Mouse (Mus musculus): ENCODE results near the gene Coro1c. TPM values are rescaled to one million over a fixed set of nuclear protein-coding genes. Genes with fewer than 3 reads are reported as not detected.

Gene Coro1c
- polyA plus RNA-seq, 1 experiment, result 116 TPM

DNA sequence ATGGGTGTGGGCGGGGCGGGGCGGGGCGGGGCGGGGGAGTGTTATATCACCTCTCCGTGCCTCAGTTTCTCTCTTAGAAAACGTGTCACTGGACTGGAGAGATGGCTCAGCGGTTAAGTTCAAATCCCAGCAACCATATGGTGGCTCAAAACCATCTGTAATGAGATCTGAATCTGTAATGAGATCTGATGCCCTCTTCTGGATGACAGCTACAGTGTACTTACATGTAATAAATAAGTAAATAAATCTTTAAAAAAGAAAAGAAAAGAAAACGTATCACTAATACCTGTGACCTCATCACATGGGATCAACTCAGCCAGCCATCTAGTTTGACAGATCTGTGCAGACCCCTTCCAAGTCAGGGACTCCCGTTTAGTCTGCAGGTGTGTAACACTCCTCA lies 21.0 kb upstream of the Coro1c start:
- no peak for DNase-seq (ENCODE audit: low spot score)

DNA sequence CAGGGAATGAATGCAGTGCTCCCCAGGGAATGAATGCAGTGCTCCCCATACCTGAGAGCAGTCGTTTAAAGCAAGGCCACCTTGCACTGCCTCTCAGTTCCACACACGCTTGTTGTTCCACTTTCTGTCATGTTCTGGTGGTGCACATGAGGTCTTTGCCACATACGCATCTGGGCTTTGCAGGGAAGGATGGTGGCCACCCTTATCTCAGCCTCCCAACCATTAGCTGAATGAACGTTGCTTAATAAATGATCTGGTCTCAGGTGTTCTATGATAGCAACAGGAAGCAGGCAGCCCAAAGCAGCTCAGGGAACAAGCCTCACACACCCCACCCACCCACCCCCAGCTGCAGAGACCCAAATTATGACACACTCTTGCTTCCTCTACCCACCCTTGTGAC lies 16.1 kb upstream of the Coro1c start:
- DNase-seq (ENCODE audit: low spot score), result no peak

DNA sequence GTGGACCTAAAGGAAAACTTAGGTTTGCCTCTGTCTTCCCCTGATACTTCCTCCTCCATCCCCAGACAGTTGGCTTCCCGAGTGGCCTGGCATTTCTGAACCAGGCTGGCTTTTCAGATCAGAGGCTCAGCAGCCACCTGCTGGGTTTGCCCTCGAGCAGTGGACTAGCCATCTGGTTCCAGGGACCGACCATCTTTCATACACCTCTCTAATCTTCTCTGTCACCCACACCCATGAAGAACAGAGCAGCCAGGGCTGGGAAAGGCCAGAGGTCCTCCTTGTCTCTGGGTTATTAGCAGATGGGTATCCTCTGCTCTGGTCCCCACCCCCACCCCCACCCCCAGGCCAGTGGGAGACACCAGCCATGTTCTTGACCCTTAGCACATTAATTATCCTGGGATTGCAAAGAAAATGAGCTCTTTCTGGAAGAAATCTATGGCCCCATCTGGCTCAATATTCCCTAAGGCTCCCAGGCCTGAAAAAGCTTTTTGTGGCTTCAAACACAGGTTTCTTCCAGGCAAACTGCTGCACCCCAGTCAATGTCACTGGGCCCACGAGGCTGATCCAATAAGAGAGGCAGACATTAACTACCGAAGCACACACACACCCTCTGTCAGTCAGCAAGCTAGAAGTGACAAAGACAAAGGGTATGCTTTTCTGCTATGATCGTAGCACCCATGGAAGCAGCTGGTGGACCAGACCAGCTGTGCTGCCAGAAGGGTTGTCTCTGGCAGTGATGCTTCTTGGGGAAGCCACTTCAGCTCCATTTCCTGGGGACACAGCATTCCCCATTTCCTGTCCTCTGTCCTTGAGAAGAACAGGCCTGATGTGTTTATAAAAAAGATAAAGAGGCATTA lies 13.0 kb upstream of the Coro1c start:
- DNase-seq (ENCODE audit: low spot score), result no peak

DNA sequence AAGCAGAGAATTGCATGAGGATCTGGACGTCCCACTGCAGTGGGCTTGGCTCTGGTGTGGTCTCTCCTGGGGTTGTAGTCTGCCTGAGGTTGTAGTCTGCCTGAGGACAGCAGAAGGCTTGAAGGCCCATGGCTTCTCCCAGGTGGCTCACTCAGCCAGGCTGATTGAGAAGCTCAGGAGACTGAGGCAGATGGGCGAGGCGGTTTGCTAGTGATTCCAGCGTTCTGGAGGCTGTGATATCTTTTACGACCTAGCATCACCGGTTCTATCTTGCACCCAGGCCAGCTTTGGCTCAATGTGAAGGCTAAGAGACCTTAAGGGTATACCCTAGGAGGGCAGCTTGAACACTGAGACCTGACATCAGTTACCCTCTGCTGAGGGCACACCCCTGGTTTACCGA lies 10.5 kb upstream of the Coro1c start:
- no peak for DNase-seq (ENCODE audit: low spot score)

DNA sequence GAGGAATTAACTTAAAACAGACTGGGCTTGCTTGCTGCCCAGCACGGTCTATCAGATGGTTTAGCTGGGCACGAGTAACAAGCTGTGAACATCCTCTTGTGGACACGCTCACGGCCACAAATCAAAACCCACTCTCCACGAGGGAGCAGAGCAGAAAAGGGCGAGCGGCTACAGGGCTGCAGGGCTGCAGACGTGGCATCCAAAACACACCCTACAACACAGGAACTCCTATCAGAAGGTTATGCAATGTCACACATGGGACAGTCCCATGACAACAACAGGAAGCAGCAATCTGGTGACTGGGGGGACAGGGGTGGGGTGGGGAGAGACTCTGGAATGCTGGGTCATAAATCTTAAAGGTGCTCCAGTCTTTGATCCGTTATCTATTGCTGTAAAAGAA lies 10.1 kb upstream of the Coro1c start:
- no peak for DNase-seq (ENCODE audit: low spot score)

DNA sequence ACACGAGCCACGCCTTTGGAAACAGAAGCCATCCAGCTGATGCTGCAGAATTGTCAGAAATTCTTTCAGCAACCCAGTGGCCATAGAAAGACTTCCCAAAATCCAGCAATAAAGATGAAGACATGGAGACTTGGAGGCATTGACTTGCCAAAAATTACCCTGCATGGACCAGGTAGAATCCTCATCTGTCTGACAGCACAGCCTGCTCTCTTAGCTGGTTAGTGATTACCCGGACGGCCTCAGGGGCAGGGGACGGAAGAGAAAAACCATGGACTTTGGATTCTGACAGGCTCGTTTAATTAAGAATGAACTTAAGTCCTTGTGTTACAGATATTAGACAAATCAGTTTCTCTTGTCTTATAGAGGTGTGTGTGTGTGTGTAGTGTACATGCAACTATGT lies 2.1 kb upstream of the Coro1c start:
- no peak for DNase-seq (ENCODE audit: low spot score)

DNA sequence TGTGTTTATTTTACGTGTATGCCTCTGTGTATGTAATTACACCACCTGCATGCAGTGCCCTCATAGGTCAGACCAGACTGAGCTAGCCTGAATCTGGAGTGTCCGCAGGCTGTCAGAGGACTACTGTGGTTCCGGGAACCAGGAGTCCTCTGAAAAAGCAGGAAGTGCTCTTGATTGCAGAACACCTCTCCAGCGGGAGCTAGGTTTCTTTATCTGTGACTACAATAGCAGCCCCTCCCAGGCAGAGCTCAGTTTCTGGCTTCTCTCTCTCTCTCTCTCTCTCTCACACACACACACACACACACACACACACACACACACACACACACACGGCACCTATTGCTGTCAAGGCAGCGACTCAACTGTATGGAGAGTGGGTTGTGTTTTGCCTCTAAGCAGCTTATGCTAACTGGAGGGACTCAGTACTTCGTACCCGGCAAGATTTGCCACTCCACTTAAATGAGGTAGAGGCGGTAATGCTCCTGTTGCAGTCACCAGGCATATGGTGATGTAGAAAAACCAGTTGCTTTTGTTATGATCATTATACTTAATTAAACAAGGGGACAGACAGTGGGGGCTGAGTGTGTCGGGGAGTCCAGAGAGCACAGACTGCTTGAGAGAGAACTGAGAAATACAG lies 1.6 kb upstream of the Coro1c start:
- DNase-seq (ENCODE audit: low spot score), result no peak

DNA sequence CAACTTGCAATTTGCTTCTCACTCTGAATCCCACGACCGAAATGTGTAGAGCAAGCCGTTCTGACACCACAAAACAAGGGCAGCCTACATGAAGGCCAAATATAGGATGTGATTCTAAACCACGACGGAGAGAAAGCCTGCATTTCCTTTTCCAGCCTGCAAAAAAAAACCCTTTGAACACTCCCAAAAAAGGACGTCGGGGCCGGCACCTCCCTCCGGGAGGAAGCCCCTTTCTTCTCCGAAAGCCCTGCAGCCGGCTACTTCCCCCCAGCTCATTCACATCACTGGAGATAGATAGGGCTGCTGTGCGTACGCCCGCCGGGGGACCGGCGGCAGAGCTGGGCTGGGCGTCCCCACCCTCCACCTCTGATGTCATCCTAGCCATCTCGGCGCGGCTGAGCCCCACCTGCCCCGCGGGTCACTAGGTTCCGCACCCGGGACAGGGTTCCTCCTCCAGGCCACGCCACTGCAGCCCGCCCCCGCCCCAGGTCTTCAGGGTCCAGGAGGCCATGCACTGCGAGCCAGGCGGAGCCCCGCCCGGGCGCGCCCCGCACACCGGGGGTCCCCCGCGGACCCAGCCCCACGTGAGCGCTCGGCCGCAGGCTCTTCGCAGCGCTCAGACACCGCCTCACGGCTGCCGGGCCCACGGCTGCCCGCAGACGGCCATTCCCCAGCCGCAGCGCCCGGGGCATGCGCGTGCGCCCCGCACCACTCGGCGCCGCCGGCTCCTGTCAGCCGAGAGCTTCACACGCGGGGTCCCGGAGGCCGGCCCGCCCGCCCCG lies 581 bp downstream of the Coro1c start:
- DNase-seq (ENCODE audit: low spot score), result peak; percentile 66

DNA sequence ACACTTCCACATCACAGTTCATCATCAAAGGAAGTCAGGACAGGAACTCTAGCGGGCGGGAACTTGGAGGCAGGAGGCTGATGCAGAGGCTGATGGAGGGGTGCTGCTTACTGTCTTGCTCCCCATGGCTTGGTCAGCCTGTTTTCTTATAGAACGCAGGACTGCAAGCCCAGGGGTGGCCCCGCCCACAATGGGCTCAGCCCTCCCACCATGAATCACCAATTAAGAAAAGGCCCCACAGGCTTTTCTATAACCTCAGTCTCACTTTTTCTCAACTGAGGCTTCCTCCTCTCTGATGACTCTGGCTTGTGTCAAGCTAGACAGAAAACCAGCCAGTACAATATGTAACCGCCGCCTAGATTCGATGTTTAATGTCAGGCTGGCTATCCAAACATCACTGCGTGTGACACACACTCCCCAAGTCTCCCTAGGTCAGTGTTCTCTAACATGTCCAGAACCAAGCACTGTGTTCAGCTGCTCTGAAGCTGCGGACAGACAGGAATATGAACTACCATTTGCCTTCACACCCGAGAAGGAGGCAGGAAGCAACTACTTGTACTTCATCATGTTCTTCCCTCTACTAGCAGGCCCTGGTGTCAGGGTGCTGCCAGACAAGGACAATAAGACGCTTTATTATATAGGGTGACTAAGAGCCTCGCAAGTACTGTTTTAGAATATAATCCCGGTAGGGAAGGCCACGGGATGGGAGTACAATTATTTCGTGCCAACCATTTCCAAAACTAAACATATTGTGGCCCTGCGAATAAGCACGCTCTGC lies 1.4 kb downstream of the Coro1c start:
- DNase-seq (ENCODE audit: low spot score), result no peak

DNA sequence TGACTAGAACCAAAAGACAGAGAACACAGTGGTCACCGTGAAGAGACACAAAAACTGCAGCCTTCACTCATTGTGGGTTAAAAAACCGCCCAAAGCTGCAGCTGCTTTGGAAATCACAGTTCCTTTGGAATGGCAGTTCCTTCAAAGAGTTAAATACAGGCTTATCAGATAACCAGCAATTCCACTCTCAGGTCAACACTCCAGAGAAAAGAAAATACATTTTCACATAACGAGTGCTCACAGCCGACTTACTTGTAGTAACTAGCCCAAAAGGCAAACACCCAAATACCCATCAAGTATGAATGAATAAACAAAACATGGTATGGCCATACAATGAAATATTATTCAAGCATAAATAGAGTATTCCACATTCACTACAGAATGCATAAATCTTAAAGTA lies 3.6 kb downstream of the Coro1c start:
- no peak for DNase-seq (ENCODE audit: low spot score)

DNA sequence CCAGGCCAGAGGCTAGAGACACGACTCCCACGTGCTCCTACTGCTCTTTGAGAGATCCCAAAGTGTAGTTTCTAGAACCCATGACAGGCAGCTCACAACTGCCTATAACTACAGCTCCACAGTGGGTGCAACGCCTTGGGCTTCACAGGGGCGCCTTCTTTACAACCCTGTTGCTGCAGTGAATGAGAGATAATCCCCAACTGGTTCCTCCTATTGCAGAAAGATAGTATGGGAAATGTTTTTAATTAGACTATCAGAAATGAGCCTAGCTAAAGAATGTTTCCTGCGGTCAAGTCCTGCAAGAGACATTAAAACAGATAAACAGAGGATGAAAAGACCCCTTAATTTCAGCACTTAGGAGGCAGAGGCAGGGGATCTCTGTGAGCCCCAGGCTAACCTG lies 5.6 kb downstream of the Coro1c start:
- no peak for DNase-seq (ENCODE audit: low spot score)

DNA sequence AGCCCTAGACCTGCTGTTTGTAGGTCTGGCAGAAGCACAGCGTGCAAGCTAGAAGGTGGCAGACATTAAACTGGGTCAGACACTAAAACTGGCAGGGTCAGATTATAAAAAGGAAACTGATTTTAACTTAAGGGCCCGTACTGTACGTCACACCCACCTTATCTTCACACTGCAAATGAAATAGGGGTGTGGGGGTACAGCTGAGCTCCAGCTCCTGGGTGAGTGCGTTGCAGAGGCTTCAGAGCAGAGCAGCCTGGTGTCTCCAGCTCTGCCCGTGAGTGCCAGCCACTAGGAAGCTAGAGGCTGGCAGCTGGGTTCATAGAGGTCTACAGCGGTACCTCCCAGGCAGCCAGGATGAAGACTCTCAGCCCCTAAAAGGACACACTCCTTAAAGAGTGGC lies 6.5 kb downstream of the Coro1c start:
- no peak for DNase-seq (ENCODE audit: low spot score)

DNA sequence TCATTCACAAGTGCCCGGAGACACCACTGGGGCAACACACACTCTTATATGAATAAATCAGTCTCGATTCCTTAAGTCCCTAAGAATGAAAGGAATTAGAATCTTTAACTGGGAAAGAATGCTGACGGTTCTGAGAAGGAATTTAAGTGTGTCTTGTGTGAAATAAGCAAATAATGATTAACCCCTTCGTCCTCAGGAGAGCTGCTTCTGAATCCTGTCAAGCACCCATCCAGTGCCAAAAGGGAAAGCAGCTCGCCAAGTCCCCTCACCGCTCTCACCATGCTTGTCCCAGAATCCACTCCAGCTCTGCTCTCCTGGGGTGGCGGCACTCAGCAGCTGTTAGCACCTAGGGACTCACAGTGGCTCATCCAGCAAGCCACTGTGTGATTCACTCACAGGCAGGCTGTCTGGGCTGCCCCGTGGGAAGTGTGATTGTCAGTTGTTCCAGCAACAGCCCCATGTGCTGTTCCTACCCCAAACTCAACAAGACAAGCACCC lies 7.4 kb downstream of the Coro1c start:
- no peak for DNase-seq (ENCODE audit: low spot score)

DNA sequence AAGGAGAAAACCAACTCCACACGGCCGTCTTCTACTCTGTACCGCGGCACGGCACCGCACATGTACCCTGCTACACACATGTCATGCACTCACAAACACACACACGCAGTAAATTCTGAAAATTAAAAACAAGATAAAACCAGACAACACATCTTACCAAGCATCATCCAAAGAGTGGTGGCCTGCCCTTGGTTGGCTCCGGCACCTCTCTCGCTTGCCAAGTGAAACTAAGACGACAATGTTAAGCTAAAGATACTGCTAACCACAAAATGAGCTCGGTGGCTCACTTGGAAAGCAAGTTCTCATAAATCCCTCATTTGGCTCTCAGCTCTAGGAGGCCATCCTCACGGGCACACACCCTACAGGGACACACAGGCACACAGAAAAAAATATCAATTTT lies 9.0 kb downstream of the Coro1c start:
- no peak for DNase-seq (ENCODE audit: low spot score)

DNA sequence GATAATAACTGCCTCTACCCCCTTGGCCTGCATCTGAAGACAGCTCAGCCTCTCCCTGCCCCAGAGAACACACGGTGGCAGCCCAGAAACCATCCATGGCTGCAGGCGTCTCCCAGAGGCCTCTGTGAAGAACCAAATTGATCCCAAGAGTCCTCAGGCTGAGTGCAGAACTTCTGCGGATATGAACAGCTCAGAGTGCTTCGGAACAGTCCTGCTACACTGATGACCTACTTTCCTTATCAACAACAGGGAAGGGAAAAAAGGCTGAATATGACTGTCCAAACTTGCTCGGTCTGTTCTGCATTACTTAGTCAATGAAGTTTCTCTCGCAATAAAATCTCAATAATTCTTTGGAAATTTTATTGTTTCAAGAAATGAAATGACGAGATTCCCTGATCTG lies 16.6 kb downstream of the Coro1c start:
- no peak for DNase-seq (ENCODE audit: low spot score)

DNA sequence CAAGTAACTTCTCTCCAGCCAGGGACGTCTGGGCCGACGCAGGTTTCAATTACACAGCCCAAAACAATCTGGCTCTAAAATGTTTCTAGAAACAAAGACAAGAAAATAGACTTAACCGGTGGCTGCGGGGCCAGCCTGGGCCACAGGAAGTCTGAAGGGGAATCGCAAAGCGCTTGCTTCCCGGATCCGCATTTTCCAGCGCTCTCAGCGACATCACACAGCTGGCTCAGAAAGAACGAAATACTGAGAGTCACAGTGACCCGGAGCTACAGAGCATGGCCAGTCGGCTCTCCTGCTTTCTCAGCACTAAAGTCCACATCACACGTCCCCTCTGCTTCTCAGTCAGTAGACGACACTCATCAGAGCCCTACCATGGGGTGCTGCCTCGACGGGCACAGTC lies 17.7 kb downstream of the Coro1c start:
- no peak for DNase-seq (ENCODE audit: low spot score)

DNA sequence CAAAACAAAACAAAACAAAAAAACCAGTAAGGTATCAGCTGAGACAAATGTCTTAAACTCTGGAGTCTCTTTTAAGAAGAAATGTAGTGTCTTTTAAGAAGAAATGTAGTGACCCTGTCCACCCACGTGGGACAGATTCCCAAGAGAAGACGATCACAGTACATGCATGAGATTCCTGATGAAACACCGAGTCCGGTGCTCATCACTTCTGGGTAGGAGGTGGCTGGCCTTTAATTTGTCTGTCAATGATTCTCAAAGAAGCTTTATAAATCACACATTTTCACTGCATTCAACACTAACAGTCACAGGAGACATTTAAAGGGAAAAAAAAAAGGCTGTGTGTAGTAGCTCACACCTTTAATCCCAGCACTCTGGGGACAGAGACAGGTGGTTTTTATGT lies 18.6 kb downstream of the Coro1c start:
- no peak for DNase-seq (ENCODE audit: low spot score)

DNA sequence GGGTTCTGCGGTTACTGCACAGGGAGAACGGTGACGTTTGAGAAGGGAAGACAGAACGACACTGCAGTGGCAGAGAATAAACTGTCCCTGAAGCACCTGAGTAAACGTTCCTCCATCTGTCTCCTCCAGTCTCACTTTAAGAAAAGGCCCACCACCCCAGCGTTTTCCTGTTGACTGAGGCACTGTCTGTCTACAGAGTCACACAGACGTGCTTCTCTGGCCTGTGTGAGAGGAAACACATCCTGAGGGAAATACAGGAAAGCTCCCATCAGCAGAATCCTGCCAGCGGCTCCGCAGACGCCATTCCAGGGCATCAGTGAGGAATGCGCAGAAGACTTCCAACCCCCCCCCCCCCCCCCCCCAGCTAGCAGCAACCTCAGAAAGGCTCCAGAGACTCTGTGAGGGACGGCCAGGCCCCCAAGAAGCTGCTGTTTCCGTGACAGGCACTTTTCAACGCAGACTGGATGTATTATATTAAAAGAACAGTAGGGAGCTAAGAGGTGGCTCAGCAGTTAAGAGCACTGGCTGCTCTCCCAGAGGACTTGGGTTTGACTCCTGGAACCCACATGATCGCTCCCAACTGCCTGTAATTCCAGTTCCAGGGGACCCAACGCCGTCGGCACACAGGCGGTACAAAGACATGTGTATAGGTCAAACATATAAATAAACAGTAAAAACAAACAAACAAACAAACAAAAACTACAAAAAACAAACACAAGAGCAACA lies 19.2 kb downstream of the Coro1c start:
- no peak for DNase-seq (ENCODE audit: low spot score)

DNA sequence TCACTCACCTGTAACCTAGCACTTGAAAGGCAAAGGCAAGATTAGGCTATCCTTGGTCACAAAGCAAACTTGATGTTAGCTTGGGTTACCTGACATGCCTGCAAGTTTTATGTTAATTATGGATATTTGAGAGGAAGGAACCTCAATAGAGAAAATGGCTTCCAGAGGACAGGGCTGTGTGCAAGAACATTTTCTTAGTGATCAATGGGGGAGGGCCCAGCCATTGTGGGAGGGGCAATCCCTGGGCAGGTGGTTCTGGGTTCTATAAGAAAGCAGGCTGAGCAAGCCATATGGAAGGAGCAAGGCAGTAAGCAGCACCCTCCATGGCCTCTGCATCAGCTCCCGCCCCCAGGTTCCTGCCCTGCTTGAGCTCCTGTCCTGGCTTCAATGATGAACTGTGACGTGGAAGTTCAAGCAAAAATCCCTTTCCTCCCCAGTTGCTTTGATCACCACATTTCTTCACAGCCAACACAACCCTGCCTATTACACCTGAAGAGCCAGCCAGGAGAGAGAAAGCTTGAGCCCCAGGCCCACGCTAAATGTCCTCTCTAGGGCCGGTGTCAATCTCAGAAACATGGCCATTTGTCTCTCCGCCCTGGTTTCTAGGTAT lies 20.3 kb downstream of the Coro1c start:
- no peak for DNase-seq (ENCODE audit: low spot score)

DNA sequence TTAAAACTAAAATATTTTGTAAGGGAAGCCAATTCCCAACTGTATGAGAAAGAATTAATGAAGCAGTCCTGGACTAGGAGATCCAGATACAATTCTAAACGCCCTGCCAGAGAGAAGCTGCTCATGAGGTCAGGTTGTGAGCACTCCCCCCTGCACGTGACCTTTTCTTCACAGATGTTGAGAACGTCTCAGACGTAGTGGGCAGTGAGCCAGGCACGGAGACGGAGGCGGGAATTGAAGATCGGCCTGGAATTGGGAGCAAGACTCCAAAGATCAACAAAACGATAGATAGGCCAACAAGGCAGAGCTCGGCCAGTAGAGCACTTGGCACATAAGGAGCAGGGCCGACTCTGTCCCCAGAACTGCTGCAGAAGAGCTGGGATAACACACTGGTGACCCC lies 21.4 kb downstream of the Coro1c start:
- no peak for DNase-seq (ENCODE audit: low spot score)

DNA sequence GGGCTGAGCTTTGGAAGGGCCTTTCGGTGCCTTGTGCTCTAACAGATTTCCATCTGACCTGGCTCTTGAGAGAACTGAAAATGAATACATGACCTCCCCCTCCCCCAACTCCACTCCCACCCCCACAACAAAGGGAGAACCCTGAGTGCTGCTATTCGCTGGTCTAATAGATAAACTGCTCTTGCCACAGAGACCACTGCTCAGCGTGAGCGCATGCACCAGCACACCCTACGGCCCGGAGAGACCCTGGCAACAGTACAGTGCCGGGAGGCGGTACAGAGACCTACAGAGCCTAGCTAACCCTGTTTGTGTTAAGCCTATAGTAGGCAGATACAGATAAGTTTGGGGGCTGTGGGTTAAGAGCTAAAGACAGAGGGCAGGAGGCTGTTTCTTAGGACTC lies 22.9 kb downstream of the Coro1c start:
- no peak for DNase-seq (ENCODE audit: low spot score)
